Mouse (Mus musculus): ENCODE results near the gene Pga5. TPM values are rescaled to one million over a fixed set of nuclear protein-coding genes. Genes with fewer than 3 reads are reported as not detected.
A peak's percentile ranks its signal among the peaks of the same experiment; 100 is the strongest.

Pga5 gene
- polyA plus RNA-seq, 1 experiment from 2014 or later, result not detected

DNA sequence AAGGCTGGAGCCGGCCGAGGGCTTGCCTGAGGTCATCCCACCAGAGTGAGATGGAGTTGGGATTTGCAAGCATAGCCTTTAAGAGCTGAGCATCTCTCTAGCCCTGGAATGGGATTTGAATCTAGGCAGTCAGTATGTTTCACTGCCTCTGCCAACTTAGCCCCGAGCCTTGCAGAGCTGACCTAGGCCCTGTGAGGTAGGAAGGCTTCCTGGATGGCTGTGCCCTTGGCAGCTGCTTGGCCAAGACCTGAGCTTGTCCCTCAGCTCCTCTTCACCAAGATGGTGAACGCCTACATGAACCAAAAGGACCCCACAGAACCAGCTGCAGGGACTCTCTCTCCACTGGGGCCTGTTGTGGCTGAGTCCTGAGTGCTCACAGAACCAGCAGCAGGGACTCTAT lies 32.9 kb upstream of the Pga5 start:
- H3K4me3 ChIP-seq (ENCODE audit: inconsistent target), result no peak overlapping the region
- peaks cover 69% of the 10 kb centered on the region for H3K36me3 ChIP-seq (ENCODE audit: inconsistent target)
- peaks cover 18% of the 10 kb centered on the region; the same call in 1 of the 2 replicates for H3K79me2 ChIP-seq (ENCODE audit: inconsistent target)
- H3K27ac ChIP-seq, result no peak overlapping the region
- 97% methylated on average over 4 of the region's 4 CpGs for WGBS (ENCODE audit: missing documents)

DNA sequence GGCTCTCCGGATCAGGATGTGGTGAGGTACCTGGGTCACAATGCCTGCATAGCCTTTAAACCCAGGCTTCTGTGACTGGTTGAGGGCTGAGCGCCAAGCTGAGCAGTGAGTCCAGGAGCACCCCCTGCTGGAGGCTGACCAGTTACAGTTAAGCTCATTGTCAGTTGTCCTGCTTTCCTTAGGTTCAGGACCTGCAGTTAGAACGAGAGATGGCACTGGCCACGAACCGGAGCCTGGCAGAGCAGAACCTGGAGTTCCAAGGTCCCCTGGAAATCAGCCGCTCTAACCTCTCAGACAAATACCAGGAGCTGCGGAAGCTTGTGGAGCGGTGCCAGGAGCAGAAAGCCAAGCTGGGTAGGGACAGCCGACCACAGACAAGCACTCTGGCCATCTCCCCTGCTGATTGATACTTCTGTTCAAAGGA lies 32.2 kb upstream of the Pga5 start:
- Histone ChIP-seq H3K27ac (no peak overlapping the region), H3K36me3 (ENCODE audit: inconsistent target) (peaks cover 69% of the 10 kb centered on the region), H3K79me2 (ENCODE audit: inconsistent target) (peaks cover 25% of the 10 kb centered on the region), H3K4me3 (ENCODE audit: inconsistent target) (no peak overlapping the region)
- WGBS (ENCODE audit: missing documents), result 54% methylated on average over 9 of the region's 9 CpGs

DNA sequence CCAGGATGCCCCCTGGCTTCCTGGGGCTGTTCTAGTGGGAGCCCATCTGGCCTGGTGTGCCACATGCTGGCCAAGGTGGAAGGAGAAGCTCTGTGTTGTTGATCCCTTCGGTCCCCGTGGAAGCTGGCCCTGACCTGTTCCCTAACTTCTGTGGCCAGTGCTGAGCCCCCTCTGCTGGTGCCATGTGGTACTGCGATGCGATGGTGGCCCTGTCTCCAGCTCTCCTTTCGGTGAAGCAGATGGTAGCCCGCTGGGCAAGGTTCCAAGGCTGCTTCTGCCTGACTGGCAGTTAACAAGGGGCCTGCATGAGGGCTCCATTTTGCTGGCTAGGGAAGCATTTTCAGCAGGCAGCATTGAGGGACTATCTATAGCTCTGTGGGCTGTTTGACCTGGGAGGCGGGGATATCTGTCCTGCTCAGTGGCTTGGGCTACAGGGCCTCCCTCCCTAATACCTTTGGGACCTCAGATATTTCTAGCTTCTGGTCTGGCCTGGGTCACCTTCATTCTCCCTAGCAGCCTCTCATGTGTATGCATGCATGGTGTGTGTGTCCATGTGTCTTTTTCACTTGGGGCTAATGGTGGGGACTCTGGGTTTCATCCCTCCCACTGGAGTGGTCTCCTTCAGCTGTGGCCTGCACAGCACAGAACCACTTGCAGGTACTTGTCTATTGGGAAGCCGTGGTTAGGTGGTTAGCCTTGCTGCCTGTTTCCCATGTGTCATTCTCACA lies 31.7 kb upstream of the Pga5 start:
- Histone ChIP-seq H3K27ac (no peak overlapping the region), H3K4me3 (ENCODE audit: inconsistent target) (no peak overlapping the region), H3K79me2 (ENCODE audit: inconsistent target) (peaks cover 30% of the 10 kb centered on the region), H3K36me3 (ENCODE audit: inconsistent target) (peaks cover 69% of the 10 kb centered on the region)
- 19% methylated on average over 7 of the region's 8 CpGs for WGBS (ENCODE audit: missing documents)

DNA sequence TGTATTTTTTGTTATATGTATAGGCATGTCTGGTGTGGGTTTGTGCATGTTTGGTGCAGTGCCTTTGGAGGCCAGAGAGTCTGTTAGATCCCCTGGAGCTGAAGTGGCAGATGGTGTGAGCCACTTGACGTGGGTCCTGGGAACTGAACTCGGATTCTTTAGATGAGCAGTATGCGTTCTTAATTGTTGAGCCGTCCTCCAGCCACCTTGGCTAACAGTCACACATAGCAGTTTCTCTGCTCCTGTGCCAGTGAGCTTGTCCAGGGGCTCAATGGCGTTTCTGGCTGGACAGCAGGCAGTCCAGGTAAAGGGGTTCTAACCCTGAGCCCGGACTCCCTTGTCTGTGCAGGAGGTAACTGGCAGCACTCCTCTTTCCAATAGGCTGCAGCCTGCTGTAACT lies 31.0 kb upstream of the Pga5 start:
- H3K36me3 ChIP-seq (ENCODE audit: inconsistent target), result peaks cover 67% of the 10 kb centered on the region
- H3K79me2 ChIP-seq (ENCODE audit: inconsistent target), result peaks cover 37% of the 10 kb centered on the region
- no peak overlapping the region for H3K4me3 ChIP-seq (ENCODE audit: inconsistent target)
- 86% methylated on average over 6 of the region's 6 CpGs for WGBS (ENCODE audit: missing documents)
- no peak overlapping the region for H3K27ac ChIP-seq

DNA sequence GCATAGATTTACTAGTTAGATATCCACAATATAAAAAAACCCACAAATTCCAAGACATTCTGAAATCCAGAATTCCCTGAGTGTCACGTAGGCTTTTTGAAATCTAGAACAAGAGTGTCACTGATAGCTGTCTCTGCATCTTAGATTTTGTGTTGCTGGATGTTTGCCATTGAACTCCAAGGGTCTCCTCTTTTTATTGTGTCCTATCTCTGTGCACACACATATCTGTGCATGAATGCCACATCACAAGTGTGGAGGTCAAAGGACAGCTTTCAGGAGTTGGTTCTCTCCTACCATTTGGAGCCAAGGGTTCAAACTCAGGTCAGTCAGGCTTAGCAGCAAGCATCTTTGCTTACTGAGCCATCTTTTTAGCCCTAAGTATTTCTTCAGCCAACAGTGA lies 30.0 kb upstream of the Pga5 start:
- peaks cover 57% of the 10 kb centered on the region for H3K36me3 ChIP-seq (ENCODE audit: inconsistent target)
- 100% methylated on average over 1 of the region's 1 CpGs for WGBS (ENCODE audit: missing documents)
- H3K79me2 ChIP-seq (ENCODE audit: inconsistent target), result peaks cover 47% of the 10 kb centered on the region
- H3K27ac ChIP-seq, result no peak overlapping the region
- no peak overlapping the region for H3K4me3 ChIP-seq (ENCODE audit: inconsistent target)

DNA sequence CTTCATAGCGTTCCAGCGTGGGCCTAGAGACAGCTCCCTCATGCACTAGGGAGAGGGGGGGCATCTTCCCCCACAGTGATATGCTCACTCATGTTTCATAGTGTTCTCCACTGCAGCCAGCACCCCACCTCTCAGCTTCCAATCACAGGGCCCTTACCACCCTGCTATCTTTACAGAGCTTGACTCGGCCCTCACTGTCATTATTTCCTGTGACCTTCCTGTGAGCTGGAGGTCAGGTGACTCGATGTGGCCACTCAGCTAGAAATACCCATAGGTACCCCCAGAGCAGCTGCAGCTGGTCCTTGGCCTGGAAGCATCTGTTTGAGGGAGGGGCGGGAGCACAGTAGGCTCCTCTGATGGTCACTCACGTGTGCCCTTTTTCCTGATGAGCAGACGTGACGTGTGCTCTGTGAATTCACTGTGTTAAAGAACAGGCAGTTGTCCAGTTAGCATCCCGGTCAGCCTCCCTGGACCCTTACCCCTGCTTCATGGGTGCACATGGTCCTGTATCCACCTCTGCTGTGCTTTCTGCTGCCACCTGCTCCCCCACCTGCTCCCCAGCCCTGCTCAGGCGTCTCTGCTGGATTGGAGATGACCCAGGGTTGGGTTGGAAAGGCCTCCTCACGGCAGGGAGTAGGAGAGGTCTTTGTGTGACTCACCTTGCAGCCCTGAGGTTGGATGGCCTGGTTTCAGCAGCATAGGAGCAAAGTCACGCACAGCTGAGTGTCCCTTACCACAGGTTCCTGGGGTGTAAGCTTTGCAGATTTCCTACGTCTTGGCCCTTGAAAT lies 29.4 kb upstream of the Pga5 start:
- no peak overlapping the region for H3K27ac ChIP-seq
- peaks cover 53% of the 10 kb centered on the region for H3K79me2 ChIP-seq (ENCODE audit: inconsistent target)
- H3K4me3 ChIP-seq (ENCODE audit: inconsistent target), result no peak overlapping the region
- H3K36me3 ChIP-seq (ENCODE audit: inconsistent target), result peaks cover 51% of the 10 kb centered on the region
- 86% methylated on average over 13 of the region's 13 CpGs for whole genome bisulfite sequencing (ENCODE audit: missing documents)

DNA sequence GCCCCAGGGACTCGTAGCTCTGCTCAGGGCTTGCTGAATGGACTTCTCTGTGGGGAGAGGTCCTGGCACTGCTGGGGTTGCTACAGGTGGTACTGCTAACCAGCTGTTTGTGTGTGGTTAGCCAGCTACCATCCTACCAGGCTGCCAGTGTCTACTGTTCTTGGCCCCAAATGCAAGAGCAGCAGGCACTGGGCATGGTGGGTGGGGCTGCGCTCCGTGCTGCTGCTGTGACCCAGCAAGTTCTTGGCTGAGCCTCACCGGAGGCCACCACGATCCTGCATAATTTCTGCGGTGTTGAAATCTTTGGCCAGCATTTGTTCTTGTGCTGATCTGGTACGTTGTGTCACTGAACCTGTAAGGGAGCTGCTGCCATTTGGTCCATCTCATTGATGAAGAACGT lies 25.6 kb upstream of the Pga5 start:
- Histone ChIP-seq H3K4me3 (ENCODE audit: inconsistent target) (no peak overlapping the region), H3K79me2 (ENCODE audit: inconsistent target) (peaks cover 91% of the 10 kb centered on the region), H3K36me3 (ENCODE audit: inconsistent target) (peaks cover 23% of the 10 kb centered on the region; the same call in 1 of the 2 replicates), H3K27ac (no peak overlapping the region)
- 57% methylated on average over 8 of the region's 8 CpGs for WGBS (ENCODE audit: missing documents)

DNA sequence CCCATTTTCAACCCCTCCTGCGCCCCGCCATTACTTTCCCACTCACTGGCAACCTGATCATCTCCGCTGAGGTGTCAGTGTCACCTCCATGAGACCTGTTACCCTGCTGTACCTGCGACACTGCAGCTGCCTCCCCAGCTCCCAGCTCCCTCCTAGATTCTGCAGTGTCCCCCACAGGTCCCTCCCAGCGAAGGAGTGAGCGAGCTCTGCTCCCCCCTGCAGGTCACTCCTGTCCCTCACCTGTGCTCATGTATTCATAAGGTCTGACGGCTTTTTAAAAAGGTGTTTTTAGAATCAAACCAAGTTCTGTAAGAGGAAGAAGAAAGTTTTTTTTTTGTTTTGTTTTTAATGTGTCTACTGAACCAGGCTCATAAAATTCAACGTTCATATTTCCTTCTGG lies 24.3 kb upstream of the Pga5 start:
- Histone ChIP-seq H3K4me3 (ENCODE audit: inconsistent target) (no peak overlapping the region), H3K79me2 (ENCODE audit: inconsistent target) (peaks cover 99% of the 10 kb centered on the region), H3K27ac (no peak overlapping the region), H3K36me3 (ENCODE audit: inconsistent target) (peaks cover 11% of the 10 kb centered on the region; the same call in 1 of the 2 replicates)
- 72% methylated on average over 8 of the region's 8 CpGs for WGBS (ENCODE audit: missing documents)

DNA sequence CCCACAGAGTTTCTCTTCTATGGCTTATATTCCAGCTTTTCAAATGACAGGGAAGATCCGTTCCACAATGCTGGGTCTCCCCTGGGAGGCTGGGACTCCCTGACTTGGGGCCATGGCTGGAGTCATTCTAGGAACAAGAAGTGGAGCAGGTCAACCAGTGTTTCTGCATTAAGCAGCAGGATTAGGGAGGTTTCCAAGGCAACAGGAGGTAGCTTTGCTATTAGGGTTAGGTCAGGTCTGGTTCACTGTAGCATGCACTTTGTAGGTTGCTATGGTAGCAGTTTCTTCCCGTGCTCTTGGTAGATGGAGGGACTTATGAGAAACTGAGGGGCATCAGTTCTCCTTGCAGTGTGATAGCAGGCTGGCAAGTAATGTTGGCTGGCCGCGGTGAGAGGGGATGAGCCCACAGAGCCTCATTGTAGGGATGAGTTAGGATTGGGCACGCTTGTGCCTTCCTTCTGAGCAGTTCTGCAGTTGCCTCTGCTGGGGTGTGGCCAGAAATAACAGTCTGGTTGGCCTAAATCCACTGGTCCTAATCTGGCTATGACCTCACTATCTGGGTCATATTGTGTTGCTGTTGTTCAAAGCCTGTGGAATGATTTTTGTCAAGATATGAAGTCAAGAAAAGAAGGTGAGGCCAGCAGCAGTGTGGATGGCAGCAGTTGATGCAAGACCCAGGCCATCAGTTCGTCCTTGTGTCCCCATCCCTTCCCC lies 23.3 kb upstream of the Pga5 start:
- H3K27ac ChIP-seq, result no peak overlapping the region
- WGBS (ENCODE audit: missing documents), result 86% methylated on average over 6 of the region's 6 CpGs
- 0 out of 2 replicates have a peak, but pooled peaks cover 2% of the 10 kb centered on the region for H3K36me3 ChIP-seq (ENCODE audit: inconsistent target)

DNA sequence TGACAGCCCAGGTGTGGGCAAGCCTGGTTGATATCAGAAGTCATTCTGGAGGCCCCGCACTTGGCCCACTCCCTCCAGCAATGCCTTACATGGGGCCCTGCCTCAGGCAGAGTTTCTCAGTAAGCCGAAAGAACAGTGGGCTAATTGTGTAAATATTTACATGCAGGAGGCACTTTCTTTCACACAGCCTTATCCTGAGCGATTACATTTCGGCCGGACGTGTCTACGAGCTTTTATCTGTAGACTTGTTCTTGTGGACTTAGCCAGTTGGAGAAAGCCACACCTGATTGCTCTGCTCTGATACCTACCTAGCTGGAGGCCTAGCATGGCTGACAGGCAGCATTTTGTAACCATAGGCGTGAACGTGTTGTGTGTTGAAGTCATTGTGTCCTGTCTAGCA lies 22.0 kb upstream of the Pga5 start:
- Histone ChIP-seq H3K4me3 (ENCODE audit: inconsistent target) (no peak overlapping the region), H3K79me2 (ENCODE audit: inconsistent target) (peaks cover 100% of the 10 kb centered on the region), H3K27ac (no peak overlapping the region), H3K36me3 (ENCODE audit: inconsistent target) (no peaks in the 10 kb centered on the region)
- WGBS (ENCODE audit: missing documents), result 97% methylated on average over 9 of the region's 9 CpGs

More for the DNA sequence above, 23.3 kb upstream of the Pga5 start:
- Histone ChIP-seq H3K79me2 (ENCODE audit: inconsistent target) (peaks cover 100% of the 10 kb centered on the region), H3K4me3 (ENCODE audit: inconsistent target) (no peak overlapping the region)

DNA sequence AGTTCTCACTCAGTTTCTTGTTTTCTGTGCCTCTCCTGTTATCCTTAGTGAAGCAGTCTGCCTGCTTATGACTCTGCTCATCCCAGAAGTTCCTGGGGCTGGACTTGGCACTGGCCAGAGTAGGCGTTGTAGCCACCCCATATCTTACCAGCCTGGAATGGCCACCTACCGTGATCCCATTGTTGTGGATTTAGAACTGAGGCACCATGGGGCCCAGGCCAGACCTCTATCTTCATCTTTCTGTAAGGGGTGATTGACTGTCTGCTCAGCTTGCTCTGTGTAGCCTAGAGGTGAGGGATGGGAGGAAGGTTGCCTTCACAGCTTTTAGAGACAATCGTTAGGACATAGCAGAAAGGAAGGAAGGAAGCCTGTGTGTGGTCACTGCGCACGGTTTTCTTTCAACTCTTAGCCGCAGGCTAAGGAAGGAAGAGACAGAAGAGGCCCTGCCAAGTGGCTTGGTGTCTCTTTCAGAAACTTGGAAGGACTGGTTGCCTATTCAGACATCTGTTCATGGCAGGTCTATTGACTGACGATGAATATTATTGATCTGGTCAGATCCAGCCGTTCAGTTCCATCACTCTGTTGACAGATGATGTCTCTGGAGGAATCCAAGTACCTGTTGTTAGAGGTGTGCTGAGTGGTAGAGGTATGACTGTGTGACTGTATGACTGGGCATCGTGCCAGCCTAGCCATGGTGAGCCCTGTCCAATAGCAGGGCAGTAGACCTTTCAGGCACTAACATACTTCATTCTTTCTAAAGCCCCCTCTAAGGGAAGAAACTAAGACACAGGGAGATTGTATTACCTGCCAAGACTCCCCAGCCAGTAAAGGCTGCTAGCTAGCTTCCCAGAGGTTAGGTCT lies 20.5 kb upstream of the Pga5 start:
- Histone ChIP-seq H3K27ac (peak overlapping the region; percentile 67), H3K4me3 (ENCODE audit: inconsistent target) (no peak overlapping the region), H3K36me3 (ENCODE audit: inconsistent target) (no peaks in the 10 kb centered on the region), H3K79me2 (ENCODE audit: inconsistent target) (peaks cover 93% of the 10 kb centered on the region)
- WGBS (ENCODE audit: missing documents), result 16% methylated on average over 9 of the region's 9 CpGs

DNA sequence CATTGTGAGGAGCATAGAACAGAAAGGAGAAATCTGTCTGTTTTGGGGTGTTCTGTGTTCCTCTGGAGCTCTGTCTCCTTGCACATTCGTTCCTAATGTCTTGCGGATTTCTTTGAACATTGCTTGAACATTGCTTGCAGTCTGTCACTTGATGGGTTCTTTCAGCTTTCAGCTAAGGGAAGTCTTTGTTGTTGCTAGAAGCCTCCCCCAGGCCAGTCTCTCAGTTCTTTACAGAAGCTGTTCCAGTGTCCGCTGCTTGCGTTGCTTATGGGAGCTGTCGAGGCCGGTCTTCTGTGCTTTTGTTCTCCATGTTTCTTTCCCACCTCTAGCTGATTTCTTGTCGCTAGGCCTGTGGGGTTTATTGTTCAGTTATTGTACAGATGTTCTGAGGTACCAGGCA lies 17.9 kb upstream of the Pga5 start:
- no peaks in the 10 kb centered on the region for H3K36me3 ChIP-seq (ENCODE audit: inconsistent target)
- no peak overlapping the region for H3K27ac ChIP-seq
- WGBS (ENCODE audit: missing documents), result 94% methylated on average over 7 of the region's 7 CpGs
- H3K4me3 ChIP-seq (ENCODE audit: inconsistent target), result no peak overlapping the region
- H3K79me2 ChIP-seq (ENCODE audit: inconsistent target), result peaks cover 93% of the 10 kb centered on the region

DNA sequence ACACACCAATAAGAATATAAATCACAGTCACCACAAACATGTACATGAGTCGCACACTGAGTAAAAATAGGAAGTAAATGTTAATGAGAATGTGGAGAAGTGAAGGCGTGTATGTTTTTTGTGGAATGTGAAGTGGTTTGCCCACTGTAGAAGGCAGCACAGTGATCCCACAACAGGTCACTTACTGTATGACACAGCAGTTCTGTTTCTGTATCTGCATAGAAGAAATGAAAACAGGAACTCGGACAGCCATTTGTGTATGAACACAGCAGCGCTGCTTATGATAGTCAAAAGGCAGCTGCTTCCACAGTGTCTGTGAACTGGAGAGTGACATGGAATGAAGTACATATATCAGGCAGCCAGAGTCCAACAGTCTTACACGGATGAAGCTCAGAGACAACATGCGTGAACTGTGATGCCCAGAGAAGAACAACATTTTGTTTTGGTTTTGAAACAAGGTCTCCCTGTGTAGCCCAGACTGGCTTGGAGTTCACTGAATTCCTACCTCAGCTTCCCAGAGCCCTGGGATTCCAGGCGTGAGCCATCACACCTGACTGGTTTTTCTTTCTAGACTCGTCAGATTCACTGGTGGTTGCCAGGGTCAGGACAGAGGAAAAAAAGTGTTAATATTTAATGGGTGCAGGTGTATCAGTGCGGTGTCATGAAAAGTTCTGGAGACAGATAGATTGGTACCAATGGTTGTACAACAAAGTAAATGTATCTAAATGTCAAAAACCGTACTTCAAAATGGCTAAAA lies 16.2 kb upstream of the Pga5 start:
- WGBS (ENCODE audit: missing documents), result 31% methylated on average over 10 of the region's 10 CpGs
- Histone ChIP-seq H3K36me3 (ENCODE audit: inconsistent target) (no peaks in the 10 kb centered on the region), H3K27ac (peak overlapping the region; percentile 86), H3K79me2 (ENCODE audit: inconsistent target) (peaks cover 93% of the 10 kb centered on the region), H3K4me3 (ENCODE audit: inconsistent target) (no peak overlapping the region)

Data from macrophage (primary cell).